Mouse (Mus musculus) gonadal fat pad, adult 2 months (tissue): ENCODE data around the gene Borcs8. TPM values are rescaled to one million over a fixed set of nuclear protein-coding genes. Genes with fewer than 3 reads are reported as not detected.

Source experiments
- DNase-seq: peaks from one replicate; pipeline ENCODE4 v3.0.0-alpha.2; 2012; ENCODE audit warnings: low read depth
- polyA plus RNA-seq: library from polyadenylated mRNA; depleted of rRNA; stranded (reverse); fragments of >200 nt; gene quantifications from 2 replicates; pipeline ENCODE4 v1.2.3, GENCODE M21; 2012; rRNA removed

Gene Borcs8
- polyA plus RNA-seq, result 80.1 and 103 TPM in 2 replicates

- peak; percentile 85 for DNase-seq
These were observed at the start of gene Borcs8, which contains the start of the genes Rfxank and Mef2b for GRCm38 (mm10) chr8:70139026-70139857. TSS of gene Borcs8 (plus strand) at chr8:70139499. TSS of gene Rfxank (minus strand) at chr8:70139154. TSS of gene Mef2b (plus strand) at chr8:70139711.

GRCm38 (mm10) chr8:70092786-70093185 is 46.5 kb upstream of the Borcs8 start:
- DNase-seq, result no peak

- DNase-seq, result no peak
These were observed 40.0 kb upstream of the Borcs8 start for GRCm38 (mm10) chr8:70099276-70099675.

GRCm38 (mm10) chr8:70100241-70100640 is 39.1 kb upstream of the Borcs8 start:
- no peak for DNase-seq

GRCm38 (mm10) chr8:70104506-70104905 is 34.8 kb upstream of the Borcs8 start:
- no peak for DNase-seq

- no peak for DNase-seq
These were observed 34.4 kb upstream of the Borcs8 start for GRCm38 (mm10) chr8:70104922-70105321.

- no peak for DNase-seq
These were observed 28.8 kb upstream of the Borcs8 start for GRCm38 (mm10) chr8:70110451-70110850.

GRCm38 (mm10) chr8:70111192-70111795 is 28.0 kb upstream of the Borcs8 start:
- DNase-seq, result no peak

GRCm38 (mm10) chr8:70112401-70113016 is 26.8 kb upstream of the Borcs8 start:
- DNase-seq, result no peak

- DNase-seq, result no peak
These were observed 24.8 kb upstream of the Borcs8 start for GRCm38 (mm10) chr8:70114488-70114887.

- DNase-seq, result no peak
These were observed 24.4 kb upstream of the Borcs8 start for GRCm38 (mm10) chr8:70114892-70115291.

- no peak for DNase-seq
These were observed 21.7 kb upstream of the Borcs8 start for GRCm38 (mm10) chr8:70117611-70118010.

- no peak for DNase-seq
These were observed 20.3 kb upstream of the Borcs8 start for GRCm38 (mm10) chr8:70118726-70119700.

GRCm38 (mm10) chr8:70120667-70121066 is 18.6 kb upstream of the Borcs8 start, which contains the start of gene Ncan:
TSS of gene Ncan (minus strand) at chr8:70120873.
- no peak for DNase-seq

- no peak for DNase-seq
These were observed 16.4 kb upstream of the Borcs8 start for GRCm38 (mm10) chr8:70122863-70123262.

- no peak for DNase-seq
These were observed 14.3 kb upstream of the Borcs8 start for GRCm38 (mm10) chr8:70124992-70125391.

- no peak for DNase-seq
These were observed 10.9 kb upstream of the Borcs8 start for GRCm38 (mm10) chr8:70128435-70128834.

- peak; percentile 42 for DNase-seq
These were observed 9.9 kb upstream of the Borcs8 start for GRCm38 (mm10) chr8:70129309-70129952.

GRCm38 (mm10) chr8:70130066-70130465 is 9.2 kb upstream of the Borcs8 start:
- DNase-seq, result no peak

- DNase-seq, result no peak
These were observed 8.0 kb upstream of the Borcs8 start, which contains the start of gene Nr2c2ap for GRCm38 (mm10) chr8:70131166-70131883. TSS of gene Nr2c2ap (plus strand) at chr8:70131333.
